Mouse (Mus musculus) urinary bladder, postnatal 36 days (tissue): ENCODE data around the gene Flt1.

ENCODE experiments used
- DNase-seq, 2 experiments: peaks; one replicate each; pipeline ENCODE4 v3.0.0; 2022; ENCODE audit warnings: low spot score in 2 of 2, mixed read lengths in 1 of 2

The Flt1 gene

DNA sequence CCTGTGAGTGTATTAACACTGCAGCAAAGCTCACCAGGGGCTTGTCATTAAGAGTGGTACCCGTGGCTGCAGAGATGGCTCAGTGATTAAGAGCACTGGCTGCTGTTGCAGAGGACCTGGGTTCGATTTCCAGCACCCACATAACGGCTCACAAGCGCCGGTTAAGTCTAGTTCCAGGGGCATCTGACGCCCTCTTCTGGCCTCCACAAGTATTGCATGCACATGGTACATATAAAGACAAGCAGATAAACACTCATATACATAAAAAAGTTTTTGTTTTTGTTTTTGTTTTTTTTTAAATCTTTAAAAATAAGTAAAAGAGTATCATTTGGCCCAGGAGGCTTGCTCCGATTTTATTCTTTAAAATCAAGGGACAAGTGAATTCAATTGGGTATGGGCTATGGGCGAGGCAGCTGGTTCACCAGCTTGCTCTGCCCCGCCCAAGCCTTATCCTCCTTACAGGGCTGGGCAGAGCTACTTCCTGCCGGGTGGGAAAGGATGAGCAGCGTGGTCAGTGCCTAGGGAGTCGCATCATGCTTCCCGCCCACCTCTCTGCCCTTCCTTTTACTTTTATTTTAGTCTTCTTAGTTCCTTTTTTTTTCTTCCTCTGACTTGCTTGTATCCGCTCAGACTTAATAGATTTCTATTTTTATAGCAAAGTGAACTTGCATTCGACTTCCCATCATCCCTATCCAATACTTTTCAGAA is 57.0 kb downstream of the Flt1 start:
- no peak for DNase-seq

DNA sequence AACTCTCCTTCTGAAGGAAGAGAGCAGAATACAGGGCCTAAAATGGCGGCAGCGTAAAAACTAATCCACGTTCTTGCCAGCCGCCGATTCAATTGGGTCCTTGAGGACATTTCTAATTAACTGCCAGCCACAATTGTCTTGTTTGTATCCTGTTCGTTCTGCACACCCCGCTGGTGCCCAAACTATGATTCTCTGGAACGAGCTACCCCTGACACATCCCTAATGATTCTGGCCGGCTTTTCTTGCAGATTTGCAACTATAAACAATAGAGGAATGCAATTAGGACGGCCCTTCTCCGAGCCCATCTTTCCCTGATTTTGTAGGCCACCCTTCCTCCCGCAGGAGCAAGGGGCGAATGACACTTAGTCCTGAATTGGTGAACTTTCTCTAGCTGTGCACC is 59.9 kb downstream of the Flt1 start:
- DNase-seq = no peak

GRCm38 (mm10) chr5:147665381-147665780 is 60.4 kb downstream of the Flt1 start:
- DNase-seq = no peak

- no peak for DNase-seq
Measured at GRCm38 (mm10) chr5:147659909-147660308, 65.9 kb downstream of the Flt1 start.

GRCm38 (mm10) chr5:147657882-147658855 is 67.6 kb downstream of the Flt1 start:
- no peak for DNase-seq

GRCm38 (mm10) chr5:147655761-147656160 is 70.0 kb downstream of the Flt1 start:
- DNase-seq = no peak

DNA sequence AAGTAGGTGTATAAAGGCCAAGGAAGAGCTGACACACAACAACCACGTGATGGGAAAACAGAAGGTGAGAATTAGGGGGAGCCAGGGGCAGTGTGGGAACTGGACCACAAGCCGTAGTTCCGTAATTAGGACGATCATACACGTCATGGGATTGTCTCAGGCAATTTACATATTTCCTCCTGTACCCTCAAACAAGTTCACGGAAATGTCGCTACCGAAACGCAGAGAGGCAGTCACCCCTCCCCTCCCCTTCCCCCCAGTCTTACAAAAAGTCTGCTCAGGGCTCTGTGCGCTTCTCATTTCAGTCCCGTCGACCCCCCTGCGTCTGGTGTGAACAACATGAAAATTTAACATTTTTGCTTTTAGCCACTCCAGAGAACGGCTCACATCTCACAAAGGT is 74.6 kb downstream of the Flt1 start:
- DNase-seq = no peak

GRCm38 (mm10) chr5:147646351-147646929 is 79.4 kb downstream of the Flt1 start:
- DNase-seq = no peak

GRCm38 (mm10) chr5:147645001-147645645 is 80.7 kb downstream of the Flt1 start:
- peak in 1 of 2 experiments; percentile 63 for DNase-seq

DNA sequence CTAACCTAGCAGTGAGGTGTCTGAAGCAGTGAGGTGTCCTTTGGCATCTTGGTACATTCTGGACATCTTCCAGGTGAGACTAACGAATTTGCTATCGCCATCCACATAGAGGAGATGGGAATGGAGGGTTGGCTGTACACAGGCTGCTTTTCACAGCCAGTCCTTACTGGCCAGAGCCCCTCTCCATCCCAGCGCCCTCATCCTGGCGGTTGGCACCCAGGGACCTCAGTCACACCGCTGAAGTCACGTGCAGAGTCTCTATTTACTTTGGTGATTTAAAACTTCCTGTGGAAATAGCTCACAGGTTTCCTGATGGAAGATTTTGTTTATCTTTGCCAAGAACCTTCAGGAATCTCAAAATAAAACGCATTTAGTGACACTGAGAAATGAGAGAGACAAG is 84.4 kb downstream of the Flt1 start:
- DNase-seq = no peak

GRCm38 (mm10) chr5:147639940-147640339 is 85.9 kb downstream of the Flt1 start:
- DNase-seq = no peak

DNA sequence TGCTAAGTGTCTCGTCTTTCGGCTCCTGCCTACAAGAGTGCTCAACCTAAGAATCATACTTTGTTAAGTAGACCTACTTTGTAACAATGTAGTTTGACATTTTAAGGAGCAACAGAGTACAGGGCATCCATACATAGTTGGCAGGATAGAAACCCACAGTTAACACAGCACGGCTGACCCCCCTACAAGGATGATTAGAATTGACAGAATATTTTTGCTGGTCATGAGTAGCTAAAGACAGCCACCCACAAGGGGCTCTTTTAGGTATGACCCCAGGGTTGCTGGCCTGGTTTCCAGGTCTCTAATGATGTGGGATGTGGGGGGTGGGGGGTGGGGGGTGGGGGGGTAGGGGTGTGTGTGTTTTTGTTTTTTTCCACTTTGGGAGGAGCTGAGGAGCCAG is 89.1 kb downstream of the Flt1 start:
- no peak for DNase-seq

DNA sequence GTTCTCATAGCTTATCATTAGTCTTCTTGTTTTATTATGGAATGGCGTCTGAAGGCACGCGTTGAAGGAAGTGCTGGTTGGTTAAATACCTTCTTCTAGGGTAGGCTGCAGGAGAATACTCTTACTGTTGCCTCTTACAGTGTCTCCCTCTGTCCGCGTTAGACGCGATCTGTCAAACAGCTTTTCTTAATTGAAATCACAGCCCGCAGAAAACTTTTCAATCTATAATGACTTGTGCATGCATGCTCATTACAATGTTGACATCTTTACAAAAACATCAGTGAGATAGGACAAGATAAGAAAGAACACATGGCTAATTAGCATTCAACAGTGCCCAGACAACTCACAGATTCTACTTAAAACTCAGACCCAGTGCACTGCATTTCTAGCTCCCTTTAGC is 89.9 kb downstream of the Flt1 start:
- no peak for DNase-seq

GRCm38 (mm10) chr5:147634016-147634415 is 91.8 kb downstream of the Flt1 start:
- DNase-seq = no peak

- no peak for DNase-seq
Measured at GRCm38 (mm10) chr5:147632716-147633115, 93.1 kb downstream of the Flt1 start.

GRCm38 (mm10) chr5:147630426-147631290 is 95.2 kb downstream of the Flt1 start:
- no peak for DNase-seq

DNA sequence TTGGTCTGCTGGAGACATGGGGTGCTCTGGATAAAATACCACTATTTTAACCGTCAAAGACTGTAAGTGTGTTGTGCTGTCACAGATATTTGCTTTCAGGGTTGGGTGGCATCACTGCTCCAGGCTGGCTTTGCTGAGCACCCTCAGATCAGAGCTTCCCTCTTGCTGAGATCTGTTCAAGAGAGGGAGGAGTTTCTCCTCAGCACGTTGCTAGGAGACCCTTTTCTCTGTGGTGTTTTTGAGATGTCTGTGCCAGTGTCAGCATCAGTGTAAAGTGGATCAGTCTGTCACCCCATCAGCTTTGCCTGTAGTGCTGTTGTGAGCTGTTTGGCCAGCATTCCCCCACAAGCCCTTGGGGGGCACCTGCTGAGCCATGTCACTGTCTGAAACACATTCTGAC is 98.9 kb downstream of the Flt1 start:
- no peak for DNase-seq

GRCm38 (mm10) chr5:147623747-147624146 is 102.1 kb downstream of the Flt1 start:
- DNase-seq = no peak

DNA sequence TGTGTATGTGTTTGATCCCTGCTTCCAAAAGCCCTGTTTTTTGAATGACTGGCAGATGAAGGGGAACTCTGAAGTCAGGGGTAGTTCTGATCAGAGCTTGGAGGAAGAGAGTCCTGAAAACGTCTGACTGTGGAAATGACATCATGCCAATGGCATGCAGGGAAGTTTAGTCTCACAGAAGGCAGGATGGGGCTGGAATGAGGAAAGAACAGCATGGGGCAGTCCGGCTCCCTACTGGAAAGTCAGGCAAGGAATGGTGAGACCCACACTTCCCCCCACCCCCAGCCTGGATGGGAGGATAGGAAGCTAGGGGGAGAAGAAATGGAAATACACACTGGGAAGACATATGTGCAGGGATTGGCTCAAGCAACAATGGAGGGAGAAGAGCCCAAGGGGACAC is 105.6 kb downstream of the Flt1 start:
- DNase-seq = no peak

- no peak for DNase-seq
Measured at GRCm38 (mm10) chr5:147618243-147618642, 107.6 kb downstream of the Flt1 start.

- DNase-seq = no peak
Measured at GRCm38 (mm10) chr5:147616450-147616849, 109.4 kb downstream of the Flt1 start.
